Mouse (Mus musculus) intestine, embryonic 16.5 days (tissue): ENCODE measurements around the gene Aamp. TPM values are rescaled to one million over a fixed set of nuclear protein-coding genes. Genes with fewer than 3 reads are reported as not detected.

Experiments
- ATAC-seq: fragments of 200-750 bp; cut with Nextera tagmentation; 2 replicates; pipeline ENCODE4 v1.8.0; 2017; ENCODE audit warnings: moderate TSS enrichment, moderate library complexity
- H3K27ac ChIP-seq: fragments of 300-500 bp; sonication (generic); 2 replicates; pipeline ENCODE4 v1.5.1; 2014; ENCODE audit warnings: mild to moderate bottlenecking, low read length
- H3K27me3 ChIP-seq: fragments of 300-500 bp; sonication (generic); replicated peaks from 2 replicates; pipeline ENCODE4 v1.6.1; 2014; ENCODE audit warnings: low read length, control low read depth, mixed read lengths; ENCODE audit not compliant: control insufficient read depth, insufficient read depth
- H3K36me3 ChIP-seq: fragments of 300-500 bp; sonication (generic); 2 replicates; pipeline ENCODE4 v1.6.1; 2014; ENCODE audit warnings: low read length, control low read depth; ENCODE audit not compliant: control insufficient read depth, insufficient read depth
- H3K4me1 ChIP-seq: fragments of 300-500 bp; sonication (generic); 2 replicates; pipeline ENCODE4 v1.6.1; 2014; ENCODE audit warnings: low read length, control low read depth, mixed read lengths; ENCODE audit not compliant: control insufficient read depth, insufficient read depth
- H3K4me2 ChIP-seq: fragments of 300-500 bp; sonication (generic); 2 replicates; pipeline ENCODE4 v1.6.1; 2014; ENCODE audit warnings: low read depth, low read length, control low read depth
- H3K4me3 ChIP-seq: fragments of 300-500 bp; sonication (generic); 2 replicates; pipeline ENCODE4 v1.5.1; 2014; ENCODE audit warnings: mild to moderate bottlenecking, low read length
- H3K9ac ChIP-seq: fragments of 300-500 bp; sonication (generic); 2 replicates; pipeline ENCODE4 v1.6.1; 2014; ENCODE audit warnings: low read depth, low read length
- H3K9me3 ChIP-seq: fragments of 300-500 bp; sonication (generic); 2 replicates; pipeline ENCODE4 v1.6.1; 2016; ENCODE audit warnings: low read length, control low read depth; ENCODE audit not compliant: control insufficient read depth
- WGBS: fragments of 180-500 bp; shearing (Covaris S2); extraction: QIAGEN DNeasy Blood & Tissue Kit; methylation state at CpG from one replicate; pipeline ENCODE4 v1.1.7; 2014; 5-methylcytosine and 5-hydroxymethylcytosine counted together
- polyA plus RNA-seq: library from polyadenylated mRNA; unstranded; fragments of >200 nt; fragmentation: Nextera tagmentation; extraction: Ambion mirVana; gene quantifications from 2 replicates; pipeline ENCODE4 v1.2.1, GENCODE M21; 2015

Gene Aamp
- polyA plus RNA-seq, 1 experiment from 2014 or later, result 256 TPM

DNA sequence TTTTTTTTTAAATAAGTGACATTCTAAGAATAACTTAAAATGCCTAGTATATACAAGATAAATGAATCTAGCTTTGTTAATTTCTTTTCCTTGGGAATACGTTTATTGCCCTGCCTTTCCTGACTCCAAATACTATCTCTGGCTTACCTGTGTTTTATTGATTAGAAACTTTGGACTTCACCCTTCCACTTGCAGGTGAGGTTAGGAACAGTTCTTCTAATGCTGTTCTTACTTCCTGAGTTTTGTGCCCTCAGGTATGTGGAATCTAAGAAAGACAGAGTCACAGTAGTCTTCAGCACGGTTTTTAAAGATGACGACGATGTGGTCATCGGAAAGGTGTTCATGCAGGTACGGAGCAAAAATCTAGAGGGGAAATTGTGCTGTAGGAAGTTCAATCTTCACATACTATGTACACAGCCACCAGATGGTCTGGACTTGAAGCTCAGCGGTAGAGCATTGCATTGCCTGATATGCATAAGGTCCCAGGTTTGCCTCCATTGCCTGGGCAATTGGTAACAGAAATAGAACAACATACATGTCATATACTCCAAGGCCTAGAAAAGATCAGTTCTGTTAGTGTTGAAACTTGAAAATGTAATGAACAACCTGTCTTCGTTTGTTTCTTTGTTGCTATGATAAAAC is 28.7 kb downstream of the Aamp start:
- WGBS, result 82% methylated on average over 8 of the region's 8 CpGs
- ATAC-seq, result peak; percentile 73
- no peak overlapping the region; the same call in 1 of the 2 replicates for H3K4me2 ChIP-seq
- peaks cover 5% of the 10 kb centered on the region for H3K4me1 ChIP-seq
- peak overlapping the region; percentile 57 for H3K27ac ChIP-seq
- H3K9me3 ChIP-seq, result no peaks in the 10 kb centered on the region
- H3K27me3 ChIP-seq, result no peaks in the 10 kb centered on the region
- no peak overlapping the region for H3K9ac ChIP-seq
- no peak overlapping the region for H3K4me3 ChIP-seq
- peaks cover 11% of the 10 kb centered on the region; the same call in 1 of the 2 replicates for H3K36me3 ChIP-seq

- Histone ChIP-seq H3K4me3 (no peak overlapping the region), H3K4me2 (no peak overlapping the region), H3K4me1 (peaks cover 12% of the 10 kb centered on the region), H3K9me3 (no peaks in the 10 kb centered on the region), H3K27me3 (no peaks in the 10 kb centered on the region), H3K9ac (no peak overlapping the region), H3K36me3 (peaks cover 14% of the 10 kb centered on the region; the same call in 1 of the 2 replicates), H3K27ac (peak overlapping the region; percentile 89)
- 80% methylated on average over 4 of the region's 4 CpGs for WGBS
- 0 out of 2 replicates have a peak, but pooled peaks have one; percentile 11 for ATAC-seq
Measured at GRCm38 (mm10) chr1:74250096-74250495, 34.4 kb downstream of the Aamp start.

- no peak overlapping the region for H3K4me3 ChIP-seq
- 58% methylated on average over 5 of the region's 5 CpGs for WGBS
- H3K4me1 ChIP-seq, result peaks cover 12% of the 10 kb centered on the region
- no peaks in the 10 kb centered on the region for H3K9me3 ChIP-seq
- no peaks in the 10 kb centered on the region for H3K27me3 ChIP-seq
- ATAC-seq, result peak; percentile 95
- peaks cover 14% of the 10 kb centered on the region; the same call in 1 of the 2 replicates for H3K36me3 ChIP-seq
- peak overlapping the region; percentile 17; the same call in 1 of the 2 replicates for H3K4me2 ChIP-seq
- no peak overlapping the region for H3K9ac ChIP-seq
- peak overlapping the region; percentile 89 for H3K27ac ChIP-seq
Measured at GRCm38 (mm10) chr1:74249331-74249980, 35.1 kb downstream of the Aamp start.

DNA sequence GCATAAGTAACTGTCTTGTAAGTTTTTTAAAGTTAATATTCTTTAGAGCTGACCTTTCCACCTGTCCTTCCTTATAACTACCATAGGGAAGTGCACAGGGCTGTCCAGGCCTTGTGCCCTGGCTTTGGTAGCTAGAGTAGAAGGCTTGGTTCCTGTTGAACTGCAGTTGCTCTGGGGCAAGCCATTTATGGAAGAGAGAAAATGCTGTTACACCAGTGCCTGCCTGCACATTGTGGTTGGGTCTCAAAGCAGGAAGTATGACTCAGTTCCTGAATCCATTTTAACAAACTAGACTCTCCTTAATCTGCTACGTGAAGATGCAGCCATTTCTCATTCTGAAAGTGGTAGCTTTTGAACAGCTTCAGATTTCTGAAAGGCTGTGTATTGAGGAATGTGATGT is 35.7 kb downstream of the Aamp start:
- H3K27ac ChIP-seq, result peak overlapping the region; percentile 89
- 31% methylated on average over 1 of the region's 1 CpGs for WGBS
- H3K9me3 ChIP-seq, result no peaks in the 10 kb centered on the region
- peaks cover 12% of the 10 kb centered on the region; the same call in 1 of the 2 replicates for H3K36me3 ChIP-seq
- peak; percentile 77 for ATAC-seq
- H3K27me3 ChIP-seq, result no peaks in the 10 kb centered on the region
- H3K4me2 ChIP-seq, result no peak overlapping the region
- no peak overlapping the region for H3K9ac ChIP-seq
- peaks cover 19% of the 10 kb centered on the region for H3K4me1 ChIP-seq
- no peak overlapping the region for H3K4me3 ChIP-seq

- ATAC-seq, result no peak
- Histone ChIP-seq H3K4me3 (no peak overlapping the region), H3K9ac (no peak overlapping the region), H3K4me2 (no peak overlapping the region), H3K27ac (no peak overlapping the region), H3K9me3 (no peaks in the 10 kb centered on the region), H3K36me3 (0 out of 2 replicates have a peak, but pooled peaks cover under 1% of the 10 kb centered on the region), H3K4me1 (peaks cover 34% of the 10 kb centered on the region), H3K27me3 (no peaks in the 10 kb centered on the region)
- WGBS, result 45% methylated on average over 2 of the region's 2 CpGs
Measured at GRCm38 (mm10) chr1:74245525-74245924, 39.0 kb downstream of the Aamp start.

DNA sequence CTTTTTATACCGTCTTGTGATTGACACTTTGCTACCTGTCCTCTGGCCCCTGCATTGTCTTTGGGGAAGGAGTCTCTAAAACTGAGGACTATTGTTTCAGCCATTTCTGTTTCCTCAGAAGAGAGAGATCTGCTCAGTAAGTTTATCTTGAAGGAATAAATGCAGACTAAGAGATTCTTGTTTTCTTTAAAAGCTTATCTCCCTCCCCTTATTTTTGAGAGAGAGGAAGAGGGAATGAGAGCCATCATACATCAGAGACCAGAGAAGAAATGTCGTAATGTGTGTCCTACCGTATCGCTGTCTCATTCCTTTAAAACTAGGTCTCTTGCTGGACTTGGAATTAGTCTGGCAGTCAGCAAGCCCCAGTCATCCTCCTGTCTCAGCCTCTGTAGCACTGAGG is 43.7 kb downstream of the Aamp start:
- peak overlapping the region; percentile 27; the same call in 1 of the 2 replicates for H3K27ac ChIP-seq
- 46% methylated on average over 4 of the region's 4 CpGs for WGBS
- H3K4me2 ChIP-seq, result 0 out of 2 replicates have a peak overlapping the region, but pooled peaks have one; percentile 21
- H3K4me1 ChIP-seq, result peaks cover 50% of the 10 kb centered on the region
- no peaks in the 10 kb centered on the region for H3K9me3 ChIP-seq
- no peaks in the 10 kb centered on the region for H3K36me3 ChIP-seq
- H3K9ac ChIP-seq, result no peak overlapping the region
- H3K4me3 ChIP-seq, result no peak overlapping the region
- no peak for ATAC-seq
- no peaks in the 10 kb centered on the region for H3K27me3 ChIP-seq

DNA sequence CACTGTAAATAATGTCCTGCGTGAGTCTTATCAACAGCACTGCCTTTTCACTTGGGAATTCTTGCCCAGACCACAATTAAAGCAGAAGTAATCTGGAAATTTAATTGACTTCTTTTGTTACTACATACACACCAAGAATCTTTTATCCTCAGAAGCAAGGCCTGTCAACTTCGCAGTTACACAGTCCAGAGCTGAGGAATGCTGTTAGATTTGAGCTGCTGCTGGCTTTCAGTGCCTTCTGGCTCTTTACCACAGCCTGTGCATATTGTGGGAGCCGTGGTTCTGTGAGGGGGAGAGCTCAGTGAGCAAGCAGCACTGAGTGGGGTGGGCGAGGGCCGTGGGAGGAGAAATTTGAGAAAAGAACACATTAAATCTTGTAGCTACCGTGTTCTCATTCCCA is 44.2 kb downstream of the Aamp start:
- WGBS, result 30% methylated on average over 6 of the region's 6 CpGs
- no peak for ATAC-seq
- Histone ChIP-seq H3K36me3 (no peaks in the 10 kb centered on the region), H3K4me2 (peak overlapping the region; percentile 21; the same call in 1 of the 2 replicates), H3K4me3 (no peak overlapping the region), H3K4me1 (peaks cover 47% of the 10 kb centered on the region), H3K9ac (no peak overlapping the region; the same call in 1 of the 2 replicates), H3K27ac (peak overlapping the region; percentile 43), H3K9me3 (no peaks in the 10 kb centered on the region), H3K27me3 (no peaks in the 10 kb centered on the region)

GRCm38 (mm10) chr1:74239618-74240017 is 44.9 kb downstream of the Aamp start:
- Histone ChIP-seq H3K9me3 (no peaks in the 10 kb centered on the region), H3K4me1 (peaks cover 45% of the 10 kb centered on the region), H3K27ac (peak overlapping the region; percentile 93), H3K4me2 (peak overlapping the region; percentile 64), H3K36me3 (no peaks in the 10 kb centered on the region), H3K27me3 (no peaks in the 10 kb centered on the region), H3K9ac (peak overlapping the region; percentile 54; the same call in 1 of the 2 replicates), H3K4me3 (peak overlapping the region; percentile 98)
- 28% methylated on average over 11 of the region's 11 CpGs for WGBS
- no peak for ATAC-seq

GRCm38 (mm10) chr1:74239162-74239561 is 45.4 kb downstream of the Aamp start:
- Histone ChIP-seq H3K27ac (peak overlapping the region; percentile 93), H3K9ac (peak overlapping the region; percentile 54; the same call in 1 of the 2 replicates), H3K4me2 (peak overlapping the region; percentile 64), H3K36me3 (no peaks in the 10 kb centered on the region), H3K27me3 (no peaks in the 10 kb centered on the region), H3K4me3 (peak overlapping the region; percentile 98), H3K4me1 (peaks cover 42% of the 10 kb centered on the region), H3K9me3 (no peaks in the 10 kb centered on the region)
- 13% methylated on average over 7 of the region's 7 CpGs for WGBS
- ATAC-seq, result peak; percentile 47
